Mouse (Mus musculus): ENCODE measurements around the gene Rnf43. TPM values are rescaled to one million over a fixed set of nuclear protein-coding genes. Genes with fewer than 3 reads are reported as not detected.

Rnf43 gene
- polyA plus RNA-seq, 1 experiment: 9.0 TPM

GRCm38 (mm10) chr11:87753255-87753654 lies 90.7 kb downstream of the Rnf43 start:
- TF ChIP-seq CTCF (IDR thresholded peaks at IDR 0.05; ENCODE audit: borderline replicate concordance, control insufficient read depth, extremely low read depth, insufficient read depth, low read length, poor library complexity): no peak
- TF ChIP-seq POLR2A (IDR thresholded peaks at IDR 0.05; ENCODE audit: control insufficient read depth, extremely low read depth, insufficient read depth, low read length, poor library complexity): no peak

GRCm38 (mm10) chr11:87753891-87754501 lies 91.5 kb downstream of the Rnf43 start:
- 14% methylated on average over 5 of the region's 5 CpGs for WGBS
- Histone ChIP-seq H3K27me3 (ENCODE audit: control insufficient read depth, insufficient read depth, low read length) (no peaks in the 10 kb centered on the region), H3K4me3 (ENCODE audit: control insufficient read depth, insufficient read depth, low read length) (peak overlapping the region; percentile 77), H3K4me1 (replicated peaks; ENCODE audit: control insufficient read depth, insufficient read depth, low read length) (peaks cover 30% of the 10 kb centered on the region), H3K36me3 (ENCODE audit: control insufficient read depth, insufficient read depth, low read length) (peaks cover 26% of the 10 kb centered on the region), H3K27ac (ENCODE audit: control insufficient read depth, insufficient read depth, low read length) (peak overlapping the region; percentile 100)
- TF ChIP-seq POLR2A (IDR thresholded peaks at IDR 0.05; ENCODE audit: control insufficient read depth, extremely low read depth, insufficient read depth, low read length, poor library complexity): no peak
- no peak for TF ChIP-seq CTCF (IDR thresholded peaks at IDR 0.05; ENCODE audit: borderline replicate concordance, control insufficient read depth, extremely low read depth, insufficient read depth, low read length, poor library complexity)
- DNase-seq: peak; percentile 47

More at GRCm38 (mm10) chr11:87753255-87753654, 90.7 kb downstream of the Rnf43 start:
- DNase-seq: peak; percentile 45
- WGBS: 17% methylated on average over 8 of the region's 8 CpGs
- H3K27me3 ChIP-seq (ENCODE audit: control insufficient read depth, insufficient read depth, low read length): no peaks in the 10 kb centered on the region
- H3K4me1 ChIP-seq (replicated peaks; ENCODE audit: control insufficient read depth, insufficient read depth, low read length): peaks cover 30% of the 10 kb centered on the region
- H3K27ac ChIP-seq (ENCODE audit: control insufficient read depth, insufficient read depth, low read length): peak overlapping the region; percentile 100
- peak overlapping the region; percentile 77 for H3K4me3 ChIP-seq (ENCODE audit: control insufficient read depth, insufficient read depth, low read length)
- peaks cover 22% of the 10 kb centered on the region for H3K36me3 ChIP-seq (ENCODE audit: control insufficient read depth, insufficient read depth, low read length)

- H3K36me3 ChIP-seq (ENCODE audit: control insufficient read depth, insufficient read depth, low read length): peaks cover 26% of the 10 kb centered on the region
- TF ChIP-seq POLR2A (IDR thresholded peaks at IDR 0.05; ENCODE audit: control insufficient read depth, extremely low read depth, insufficient read depth, low read length, poor library complexity) (peak; percentile 58), CTCF (IDR thresholded peaks at IDR 0.05; ENCODE audit: borderline replicate concordance, control insufficient read depth, extremely low read depth, insufficient read depth, low read length, poor library complexity) (peak; percentile 29; the same call in 1 of the 2 replicates)
- H3K27me3 ChIP-seq (ENCODE audit: control insufficient read depth, insufficient read depth, low read length): no peaks in the 10 kb centered on the region
- peaks cover 29% of the 10 kb centered on the region for H3K4me1 ChIP-seq (replicated peaks; ENCODE audit: control insufficient read depth, insufficient read depth, low read length)
- peak overlapping the region; percentile 100 for H3K27ac ChIP-seq (ENCODE audit: control insufficient read depth, insufficient read depth, low read length)
- 2% methylated on average over 5 of the region's 5 CpGs for WGBS
- H3K4me3 ChIP-seq (ENCODE audit: control insufficient read depth, insufficient read depth, low read length): peak overlapping the region; percentile 77
- peak; percentile 96 for DNase-seq
Measured at GRCm38 (mm10) chr11:87754603-87755002, 92.1 kb downstream of the Rnf43 start.

GRCm38 (mm10) chr11:87755360-87756017 lies 93.0 kb downstream of the Rnf43 start:
- peak; percentile 99 for DNase-seq
- Histone ChIP-seq H3K27me3 (ENCODE audit: control insufficient read depth, insufficient read depth, low read length) (no peaks in the 10 kb centered on the region), H3K36me3 (ENCODE audit: control insufficient read depth, insufficient read depth, low read length) (peaks cover 26% of the 10 kb centered on the region), H3K4me1 (replicated peaks; ENCODE audit: control insufficient read depth, insufficient read depth, low read length) (peaks cover 30% of the 10 kb centered on the region), H3K4me3 (ENCODE audit: control insufficient read depth, insufficient read depth, low read length) (peak overlapping the region; percentile 99), H3K27ac (ENCODE audit: control insufficient read depth, insufficient read depth, low read length) (peak overlapping the region; percentile 99)
- TF ChIP-seq CTCF (IDR thresholded peaks at IDR 0.05; ENCODE audit: borderline replicate concordance, control insufficient read depth, extremely low read depth, insufficient read depth, low read length, poor library complexity) (peak; percentile 36; the same call in 1 of the 2 replicates), POLR2A (IDR thresholded peaks at IDR 0.05; ENCODE audit: control insufficient read depth, extremely low read depth, insufficient read depth, low read length, poor library complexity) (peak; percentile 97)
- WGBS: 9% methylated on average over 17 of the region's 17 CpGs

GRCm38 (mm10) chr11:87756251-87756820 lies 93.8 kb downstream of the Rnf43 start:
- H3K4me3 ChIP-seq (ENCODE audit: control insufficient read depth, insufficient read depth, low read length): peak overlapping the region; percentile 99
- WGBS: 2% methylated on average over 15 of the region's 15 CpGs
- no peaks in the 10 kb centered on the region for H3K27me3 ChIP-seq (ENCODE audit: control insufficient read depth, insufficient read depth, low read length)
- peak overlapping the region; percentile 99 for H3K27ac ChIP-seq (ENCODE audit: control insufficient read depth, insufficient read depth, low read length)
- TF ChIP-seq POLR2A (IDR thresholded peaks at IDR 0.05; ENCODE audit: control insufficient read depth, extremely low read depth, insufficient read depth, low read length, poor library complexity) (0 out of 2 replicates have a peak, but pooled peaks have one; percentile 39), CTCF (IDR thresholded peaks at IDR 0.05; ENCODE audit: borderline replicate concordance, control insufficient read depth, extremely low read depth, insufficient read depth, low read length, poor library complexity) (no peak)
- H3K4me1 ChIP-seq (replicated peaks; ENCODE audit: control insufficient read depth, insufficient read depth, low read length): peaks cover 38% of the 10 kb centered on the region
- DNase-seq: peak; percentile 85
- peaks cover 26% of the 10 kb centered on the region for H3K36me3 ChIP-seq (ENCODE audit: control insufficient read depth, insufficient read depth, low read length)
